Mouse (Mus musculus): ENCODE results near the gene Pyroxd2.

The Pyroxd2 gene

GRCm38 (mm10) chr19:42725056-42725972, 27.3 kb downstream of the Pyroxd2 start:
- Histone ChIP-seq H3K9me3 (ENCODE audit: low read length) (no peaks in the 10 kb centered on the region), H3K36me3 (ENCODE audit: insufficient read depth, low read length) (no peaks in the 10 kb centered on the region), H3K4me1 (replicated peaks; ENCODE audit: low read depth, low read length) (0 out of 2 replicates have a peak, but pooled peaks cover 2% of the 10 kb centered on the region), H3K4me3 (replicated peaks; ENCODE audit: low read length) (no peak overlapping the region), H3K27me3 (ENCODE audit: insufficient read depth, low read length) (peaks cover 7% of the 10 kb centered on the region; the same call in 1 of the 2 replicates)
- no peak for TF ChIP-seq CTCF (conservative IDR thresholded peaks at IDR 0.05; ENCODE audit: low read length)
- TF ChIP-seq NANOG (IDR thresholded peaks at IDR 0.05; ENCODE audit: borderline replicate concordance, low read length), result no peak
- no peak for TF ChIP-seq POU5F1 (IDR thresholded peaks at IDR 0.05; ENCODE audit: borderline replicate concordance, low read length)

DNA sequence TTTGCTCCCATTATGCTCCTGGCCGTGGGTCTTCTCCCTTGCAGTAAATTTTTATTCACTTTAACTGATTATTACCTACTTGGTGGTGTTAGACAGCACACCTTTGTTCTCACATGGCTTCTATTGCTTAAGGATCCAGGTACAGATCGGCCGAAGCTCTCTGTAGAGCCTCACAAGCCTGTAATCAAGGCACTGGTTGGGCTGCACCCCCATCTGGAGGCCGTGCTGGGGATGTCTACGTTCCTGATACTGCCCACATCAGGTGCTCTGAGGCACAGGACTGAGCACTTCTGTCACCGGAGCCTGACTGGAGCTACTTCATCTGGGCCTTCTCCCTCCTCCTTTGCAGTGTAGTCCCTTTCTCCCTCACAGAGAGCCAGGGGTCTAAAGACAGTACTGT, 29.3 kb downstream of the Pyroxd2 start:
- Histone ChIP-seq H3K4me1 (replicated peaks; ENCODE audit: low read depth, low read length) (0 out of 2 replicates have a peak, but pooled peaks cover 2% of the 10 kb centered on the region), H3K4me3 (replicated peaks; ENCODE audit: low read length) (no peak overlapping the region), H3K9me3 (ENCODE audit: low read length) (no peaks in the 10 kb centered on the region), H3K27me3 (ENCODE audit: insufficient read depth, low read length) (peaks cover 7% of the 10 kb centered on the region; the same call in 1 of the 2 replicates), H3K36me3 (ENCODE audit: insufficient read depth, low read length) (no peaks in the 10 kb centered on the region)
- TF ChIP-seq NANOG (IDR thresholded peaks at IDR 0.05; ENCODE audit: borderline replicate concordance, low read length) (no peak), CTCF (conservative IDR thresholded peaks at IDR 0.05; ENCODE audit: low read length) (no peak), POU5F1 (IDR thresholded peaks at IDR 0.05; ENCODE audit: borderline replicate concordance, low read length) (no peak)

- Histone ChIP-seq H3K4me3 (replicated peaks; ENCODE audit: low read length) (no peak overlapping the region), H3K27me3 (ENCODE audit: insufficient read depth, low read length) (peaks cover 2% of the 10 kb centered on the region; the same call in 1 of the 2 replicates), H3K9me3 (ENCODE audit: low read length) (no peaks in the 10 kb centered on the region), H3K36me3 (ENCODE audit: insufficient read depth, low read length) (no peaks in the 10 kb centered on the region), H3K4me1 (replicated peaks; ENCODE audit: low read depth, low read length) (0 out of 2 replicates have a peak, but pooled peaks cover 2% of the 10 kb centered on the region)
- TF ChIP-seq NANOG (IDR thresholded peaks at IDR 0.05; ENCODE audit: borderline replicate concordance, low read length) (no peak), CTCF (conservative IDR thresholded peaks at IDR 0.05; ENCODE audit: low read length) (no peak), POU5F1 (IDR thresholded peaks at IDR 0.05; ENCODE audit: borderline replicate concordance, low read length) (no peak)
Observed at GRCm38 (mm10) chr19:42722500-42722899, 30.1 kb downstream of the Pyroxd2 start.

- Histone ChIP-seq H3K4me3 (replicated peaks; ENCODE audit: low read length) (no peak overlapping the region), H3K9me3 (ENCODE audit: low read length) (no peaks in the 10 kb centered on the region), H3K36me3 (ENCODE audit: insufficient read depth, low read length) (no peaks in the 10 kb centered on the region), H3K27me3 (ENCODE audit: insufficient read depth, low read length) (no peaks in the 10 kb centered on the region), H3K4me1 (replicated peaks; ENCODE audit: low read depth, low read length) (0 out of 2 replicates have a peak, but pooled peaks cover 2% of the 10 kb centered on the region)
- TF ChIP-seq NANOG (IDR thresholded peaks at IDR 0.05; ENCODE audit: borderline replicate concordance, low read length) (no peak), CTCF (conservative IDR thresholded peaks at IDR 0.05; ENCODE audit: low read length) (no peak), POU5F1 (IDR thresholded peaks at IDR 0.05; ENCODE audit: borderline replicate concordance, low read length) (no peak)
Observed at GRCm38 (mm10) chr19:42718101-42718500, 34.5 kb downstream of the Pyroxd2 start.

DNA sequence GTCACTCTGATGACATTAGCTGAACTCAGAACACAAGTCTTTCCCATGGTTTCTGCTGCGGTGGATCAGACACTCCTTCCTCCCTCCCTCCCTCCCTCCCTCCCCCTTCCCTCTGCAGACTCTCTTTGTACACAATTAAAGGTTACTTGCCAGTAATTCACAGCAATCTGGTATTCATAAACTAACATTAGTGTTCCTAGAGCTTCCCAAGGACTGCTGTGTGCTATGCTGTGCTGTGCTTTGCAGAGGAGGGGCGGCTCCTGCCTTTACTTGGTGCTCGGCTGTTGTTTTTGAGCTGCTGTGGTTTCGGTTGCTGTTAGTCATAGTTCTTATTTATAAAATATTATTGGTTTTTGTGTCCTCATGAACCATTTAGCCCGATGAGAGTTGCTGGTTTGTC, 34.9 kb downstream of the Pyroxd2 start:
- H3K4me1 ChIP-seq (replicated peaks; ENCODE audit: low read depth, low read length), result 0 out of 2 replicates have a peak, but pooled peaks cover 2% of the 10 kb centered on the region
- no peak overlapping the region for H3K4me3 ChIP-seq (replicated peaks; ENCODE audit: low read length)
- no peaks in the 10 kb centered on the region for H3K27me3 ChIP-seq (ENCODE audit: insufficient read depth, low read length)
- no peaks in the 10 kb centered on the region for H3K36me3 ChIP-seq (ENCODE audit: insufficient read depth, low read length)
- TF ChIP-seq NANOG (IDR thresholded peaks at IDR 0.05; ENCODE audit: borderline replicate concordance, low read length), result no peak
- no peak for TF ChIP-seq CTCF (conservative IDR thresholded peaks at IDR 0.05; ENCODE audit: low read length)
- TF ChIP-seq POU5F1 (IDR thresholded peaks at IDR 0.05; ENCODE audit: borderline replicate concordance, low read length), result no peak
- no peaks in the 10 kb centered on the region for H3K9me3 ChIP-seq (ENCODE audit: low read length)

GRCm38 (mm10) chr19:42716507-42716906, 36.1 kb downstream of the Pyroxd2 start:
- no peaks in the 10 kb centered on the region for H3K4me1 ChIP-seq (replicated peaks; ENCODE audit: low read depth, low read length)
- no peak overlapping the region for H3K4me3 ChIP-seq (replicated peaks; ENCODE audit: low read length)
- H3K9me3 ChIP-seq (ENCODE audit: low read length), result no peaks in the 10 kb centered on the region
- H3K27me3 ChIP-seq (ENCODE audit: insufficient read depth, low read length), result no peaks in the 10 kb centered on the region
- TF ChIP-seq NANOG (IDR thresholded peaks at IDR 0.05; ENCODE audit: borderline replicate concordance, low read length), result no peak
- H3K36me3 ChIP-seq (ENCODE audit: insufficient read depth, low read length), result no peaks in the 10 kb centered on the region

- Histone ChIP-seq H3K36me3 (ENCODE audit: insufficient read depth, low read length) (no peaks in the 10 kb centered on the region), H3K9me3 (ENCODE audit: low read length) (no peaks in the 10 kb centered on the region), H3K4me3 (replicated peaks; ENCODE audit: low read length) (no peak overlapping the region), H3K27me3 (ENCODE audit: insufficient read depth, low read length) (no peaks in the 10 kb centered on the region), H3K4me1 (replicated peaks; ENCODE audit: low read depth, low read length) (no peaks in the 10 kb centered on the region)
- no peak for TF ChIP-seq CTCF (conservative IDR thresholded peaks at IDR 0.05; ENCODE audit: low read length)
- no peak for TF ChIP-seq NANOG (IDR thresholded peaks at IDR 0.05; ENCODE audit: borderline replicate concordance, low read length)
- no peak for TF ChIP-seq POU5F1 (IDR thresholded peaks at IDR 0.05; ENCODE audit: borderline replicate concordance, low read length)
Observed at GRCm38 (mm10) chr19:42713770-42714169, 38.8 kb downstream of the Pyroxd2 start.

DNA sequence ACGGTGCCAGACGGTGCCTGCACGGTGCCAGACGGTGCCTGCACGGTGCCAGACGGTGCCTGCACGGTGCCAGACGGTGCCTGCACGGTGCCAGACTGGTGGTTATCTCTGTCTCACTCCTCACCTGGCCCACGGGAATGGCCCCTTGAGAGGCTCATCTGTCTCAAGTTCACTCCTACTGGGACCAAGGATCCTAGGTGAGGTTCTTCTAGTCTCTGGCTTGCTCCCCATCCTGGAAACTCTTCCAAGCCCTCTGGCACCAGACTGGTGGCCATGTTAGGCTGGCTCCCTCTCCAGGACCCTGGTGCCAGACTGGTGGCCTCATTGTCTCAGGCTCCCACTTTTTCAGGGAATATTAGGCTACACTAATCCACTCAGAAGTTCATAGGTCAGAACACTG, 53.1 kb downstream of the Pyroxd2 start:
- Histone ChIP-seq H3K9me3 (ENCODE audit: low read length) (no peaks in the 10 kb centered on the region), H3K4me3 (replicated peaks; ENCODE audit: low read length) (no peak overlapping the region), H3K36me3 (ENCODE audit: insufficient read depth, low read length) (no peaks in the 10 kb centered on the region), H3K4me1 (replicated peaks; ENCODE audit: low read depth, low read length) (peaks cover 10% of the 10 kb centered on the region), H3K27me3 (ENCODE audit: insufficient read depth, low read length) (no peaks in the 10 kb centered on the region; the same call in 1 of the 2 replicates)
- TF ChIP-seq NANOG (IDR thresholded peaks at IDR 0.05; ENCODE audit: borderline replicate concordance, low read length) (no peak), POU5F1 (IDR thresholded peaks at IDR 0.05; ENCODE audit: borderline replicate concordance, low read length) (no peak), CTCF (conservative IDR thresholded peaks at IDR 0.05; ENCODE audit: low read length) (no peak)
